Mouse (Mus musculus): ENCODE measurements around the gene Slc25a39.
"Not testable (repeated sequence)": the region's sequence is repeated elsewhere in the genome, so short reads cannot be mapped to it uniquely, and the experiment has no call there.

Gene Slc25a39

DNA sequence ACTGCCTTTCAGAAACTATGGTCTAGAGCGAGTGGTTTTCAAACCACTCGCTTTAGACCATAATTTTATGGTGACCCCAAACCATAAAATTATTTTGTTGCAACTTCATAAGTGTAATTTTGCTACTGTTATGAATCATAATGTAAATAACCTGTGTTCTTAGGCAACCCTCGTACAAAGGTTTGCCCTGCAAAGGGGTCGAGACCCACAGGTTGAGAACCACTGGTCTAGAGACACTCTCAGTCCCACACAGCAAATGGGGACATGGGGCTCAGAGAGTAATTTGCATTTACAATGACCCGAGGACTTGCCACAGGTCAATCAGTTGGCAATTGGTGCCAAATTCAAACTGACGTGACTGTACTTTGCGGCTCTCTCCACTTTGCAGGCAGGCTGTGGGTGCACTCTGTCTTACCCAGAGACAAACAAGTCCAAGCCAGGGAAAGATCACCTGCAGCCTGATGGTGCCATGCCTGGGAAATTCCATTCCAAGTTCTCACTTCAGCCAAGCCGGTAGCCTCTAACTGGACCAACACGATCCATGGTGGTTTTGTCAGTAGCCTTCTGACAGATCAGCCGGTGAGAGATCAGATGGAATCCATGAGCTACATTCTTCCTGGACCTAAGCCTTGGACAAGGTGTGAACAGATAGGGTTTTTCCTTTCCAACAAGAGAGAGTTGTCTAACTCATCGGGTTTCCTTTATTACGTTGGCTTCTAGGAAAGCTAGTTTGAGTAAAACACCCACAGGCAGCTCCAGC is 35.6 kb downstream of the Slc25a39 start:
- DNase-seq (ENCODE audit: low spot score), result no peak

DNA sequence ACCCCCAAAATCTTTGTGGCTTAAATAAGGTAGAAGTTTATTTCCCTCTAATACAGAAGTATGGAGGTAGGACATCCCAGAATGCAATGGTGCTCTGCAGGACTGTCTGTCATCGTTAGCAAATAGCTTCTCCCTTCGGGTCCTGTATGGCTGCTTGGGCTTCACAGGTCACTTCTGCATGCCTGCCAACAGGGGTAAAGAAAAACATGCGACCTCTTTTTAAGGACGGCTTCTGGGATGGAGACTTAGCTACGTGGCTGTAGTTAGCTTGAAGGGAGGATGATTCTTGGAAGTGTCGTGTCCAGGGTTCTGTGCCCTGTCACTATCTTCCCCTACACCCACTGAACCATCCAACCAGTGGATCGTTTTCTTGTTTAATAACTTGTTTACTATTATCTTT is 37.5 kb downstream of the Slc25a39 start:
- DNase-seq (ENCODE audit: low spot score), result no peak

DNA sequence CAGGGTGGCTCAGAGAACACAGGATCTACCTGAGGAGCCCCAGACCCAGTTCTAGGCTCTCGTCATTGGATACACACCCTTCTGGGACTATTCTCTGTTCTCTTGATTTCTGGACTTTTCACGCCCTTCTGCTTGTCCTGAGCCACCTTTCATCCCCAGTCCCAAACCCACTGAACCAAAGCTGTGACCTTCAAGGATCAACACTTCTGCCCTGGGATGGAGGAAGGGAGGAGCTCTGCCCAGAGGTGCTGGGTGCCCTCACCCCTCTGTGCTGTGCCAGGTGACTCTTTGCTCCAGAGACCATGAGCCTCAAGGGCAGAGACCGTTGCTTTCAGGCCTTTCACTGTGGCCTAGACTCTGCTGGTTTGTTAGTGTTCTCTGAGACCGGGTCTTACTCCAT is 38.5 kb downstream of the Slc25a39 start:
- no peak for DNase-seq (ENCODE audit: low spot score)

DNA sequence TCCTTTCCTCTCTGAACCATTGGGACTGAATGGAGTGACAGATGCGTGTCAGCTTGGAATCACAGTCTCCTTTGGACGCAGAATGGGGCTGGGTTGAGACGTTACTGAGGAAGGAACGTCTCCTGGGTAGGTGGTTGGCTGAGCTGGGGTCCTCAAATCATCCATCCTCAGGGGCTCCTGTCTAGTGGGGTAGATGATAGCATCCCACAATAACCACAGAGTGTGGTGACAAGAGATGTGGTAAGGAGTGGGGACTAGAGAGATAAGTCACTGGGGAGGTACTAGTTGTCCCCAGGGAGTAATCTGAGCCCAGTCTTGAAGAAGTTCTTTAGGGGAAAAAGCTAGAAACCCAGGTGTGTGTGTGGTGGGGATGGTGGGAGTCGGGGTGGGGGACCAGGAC is 39.4 kb downstream of the Slc25a39 start:
- DNase-seq (ENCODE audit: low spot score), result no peak

DNA sequence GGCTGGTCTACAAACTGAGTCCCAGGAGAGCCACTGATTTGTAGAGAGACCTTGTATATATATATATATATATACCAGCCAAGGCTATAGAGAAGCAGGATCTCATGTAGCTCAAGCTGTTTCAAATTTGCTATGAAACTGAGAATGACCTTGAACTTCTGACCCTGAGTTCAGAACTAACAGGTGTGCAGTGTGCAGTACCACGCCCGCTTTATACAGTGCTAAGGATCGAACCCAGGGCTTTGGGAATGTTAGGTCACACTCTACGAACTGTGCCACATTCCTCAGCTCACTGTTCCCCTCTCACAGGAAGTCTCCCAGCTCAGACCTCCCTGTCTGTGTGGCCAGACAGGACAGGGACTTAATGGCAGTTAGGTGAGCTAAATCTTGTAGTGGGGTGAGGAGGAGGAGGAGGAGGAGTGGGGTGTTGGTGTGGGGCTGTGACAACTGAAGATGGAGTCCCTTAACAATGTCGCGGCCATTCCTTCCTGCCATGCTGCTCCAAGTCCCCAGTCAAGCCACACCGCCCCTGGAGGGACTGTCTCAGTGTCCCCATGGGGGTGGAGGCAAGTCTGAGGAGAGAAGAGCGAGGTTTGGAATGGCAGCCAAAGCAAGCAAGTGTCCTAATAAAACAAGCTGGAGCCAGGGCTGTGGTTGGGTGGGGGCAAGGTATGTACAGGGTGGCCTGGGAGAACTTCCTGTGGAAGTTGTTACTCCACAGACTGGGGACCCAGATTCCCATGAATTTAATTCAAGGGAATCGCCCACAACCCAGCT is 40.1 kb downstream of the Slc25a39 start:
- DNase-seq (ENCODE audit: low spot score), result no peak

DNA sequence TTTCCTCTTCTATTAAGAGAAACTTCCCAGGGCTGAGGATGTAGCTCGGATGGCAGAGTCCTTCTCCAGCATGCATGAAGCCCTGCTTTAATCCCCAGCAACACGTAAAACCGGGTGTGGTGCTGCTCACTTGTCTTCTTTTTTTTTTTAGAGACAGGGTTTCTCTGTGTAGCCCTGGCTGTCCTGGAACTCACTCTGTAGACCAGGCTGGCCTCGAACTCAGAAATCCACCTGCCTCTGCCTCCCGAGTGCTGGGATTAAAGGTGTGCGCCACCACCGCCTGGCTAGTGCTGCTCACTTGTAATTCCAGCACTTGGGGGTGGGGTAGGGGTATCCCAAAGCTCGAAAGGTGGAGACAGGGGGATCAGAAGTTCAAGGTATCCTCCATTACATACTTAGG is 41.6 kb downstream of the Slc25a39 start, which contains the start of gene Slc4a1:
Gene Slc4a1 (minus strand): TSS at position 101 of the 400 bp plus-strand sequence.
- DNase-seq (ENCODE audit: low spot score), result not testable (repeated sequence)

DNA sequence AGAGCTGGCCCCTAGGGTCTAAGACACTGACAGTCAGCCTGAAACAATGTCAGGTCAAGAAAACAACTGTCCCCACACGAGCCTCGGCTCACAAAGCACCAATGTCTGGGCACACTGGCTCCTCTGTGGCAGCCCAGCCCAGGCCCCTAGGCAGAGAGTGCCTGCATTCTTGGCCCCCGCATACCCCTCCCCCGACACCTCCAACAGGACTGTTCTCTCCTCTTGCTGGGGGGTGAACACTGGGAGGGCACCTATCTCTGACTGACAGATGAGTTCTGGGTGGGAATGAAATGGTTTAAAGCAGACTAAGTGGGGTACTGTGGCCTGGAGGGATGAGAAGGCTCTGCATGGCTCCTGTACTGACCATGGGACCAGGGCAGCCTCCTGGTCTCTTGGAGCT is 42.0 kb downstream of the Slc25a39 start:
- DNase-seq (ENCODE audit: low spot score), result no peak

DNA sequence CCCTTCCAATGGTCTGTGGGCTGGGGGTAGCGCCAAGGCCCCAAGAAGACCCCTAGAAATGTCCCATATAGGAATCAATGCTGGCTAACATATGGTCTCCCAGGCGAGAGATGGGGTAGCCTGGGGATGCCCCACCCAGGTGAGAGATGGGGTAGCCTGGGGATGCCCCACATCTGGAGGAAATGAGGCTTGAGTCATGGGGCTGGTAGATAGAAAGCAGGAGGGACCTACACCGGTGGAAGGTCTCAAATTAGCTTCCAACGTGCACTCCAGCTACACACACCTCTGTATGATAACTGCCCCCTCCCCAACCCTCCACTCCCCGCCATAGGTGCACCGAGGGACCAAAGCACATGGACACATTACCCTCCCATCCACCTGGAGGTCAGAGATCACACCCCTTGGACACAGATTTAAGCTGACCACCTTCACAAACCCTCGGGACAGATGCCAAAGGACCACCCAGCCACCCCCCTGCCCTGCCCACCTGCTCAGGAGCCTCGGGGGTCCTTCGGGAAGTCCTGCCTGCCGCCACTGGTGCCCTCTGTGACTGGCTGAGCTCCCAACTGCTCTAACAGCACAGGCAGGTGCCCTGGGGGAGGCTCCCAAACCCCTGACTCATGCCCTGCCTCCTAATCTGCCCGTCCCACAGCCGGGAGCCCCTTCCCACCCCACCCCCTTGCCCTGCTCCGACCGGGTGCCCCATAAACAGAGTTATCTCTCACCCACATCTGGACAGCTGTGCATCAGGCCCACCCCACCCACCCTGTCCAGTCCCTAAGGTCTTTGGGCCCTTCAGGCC is 43.0 kb downstream of the Slc25a39 start:
- DNase-seq (ENCODE audit: low spot score), result no peak

DNA sequence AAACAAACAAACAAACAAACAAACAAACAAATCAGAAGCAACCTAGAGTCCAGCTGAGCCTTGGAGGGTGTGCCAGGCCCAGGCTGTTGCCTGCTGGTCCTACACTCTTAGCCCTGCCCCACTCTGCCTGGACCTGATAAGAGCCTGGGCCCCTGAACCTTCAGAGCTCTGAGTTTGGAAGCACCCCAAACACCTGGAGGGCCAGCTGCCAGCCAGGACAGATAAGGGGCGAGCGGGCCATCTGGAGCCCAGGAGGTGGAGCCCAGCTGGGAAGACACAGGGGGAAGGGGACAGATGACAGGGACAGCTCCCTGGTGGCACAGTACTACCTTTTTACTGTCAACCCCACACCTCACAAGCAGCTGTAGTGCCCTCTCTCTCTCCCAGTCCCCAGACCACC is 44.1 kb downstream of the Slc25a39 start:
- DNase-seq (ENCODE audit: low spot score), result no peak

DNA sequence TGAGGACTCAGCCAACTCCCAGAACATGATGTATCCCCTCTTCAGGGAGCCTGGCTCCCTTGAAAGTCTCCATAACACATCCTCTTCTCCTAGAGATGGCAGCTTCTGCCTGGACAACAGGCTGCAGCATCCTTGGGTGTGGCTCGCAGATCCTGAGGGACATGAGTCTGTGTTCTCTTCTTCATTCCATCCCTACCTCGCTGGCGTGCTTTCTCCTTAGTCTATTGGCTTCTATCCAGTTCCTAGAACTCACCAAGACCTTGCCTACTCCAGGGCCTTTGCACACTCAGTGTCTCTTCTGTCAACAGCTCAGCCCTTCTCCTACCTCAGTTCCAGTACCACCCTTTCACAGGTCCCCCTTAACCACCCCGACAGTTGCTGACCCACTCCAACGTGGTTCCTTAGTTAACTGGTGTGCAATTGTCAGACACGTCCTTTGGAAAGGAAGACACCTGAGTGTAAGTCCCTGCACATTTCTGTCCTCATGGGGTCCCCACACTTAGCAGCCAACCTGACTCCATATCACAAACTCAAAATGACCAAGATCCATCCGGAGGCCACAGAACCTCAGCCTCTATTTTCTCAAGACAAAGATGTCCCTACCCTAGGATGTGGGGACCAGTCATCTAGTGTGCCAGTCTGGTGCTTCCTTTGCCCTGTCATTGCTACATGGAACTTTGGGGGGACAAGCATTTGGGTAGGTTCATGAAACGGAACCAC is 45.8 kb downstream of the Slc25a39 start:
- no peak for DNase-seq (ENCODE audit: low spot score)

DNA sequence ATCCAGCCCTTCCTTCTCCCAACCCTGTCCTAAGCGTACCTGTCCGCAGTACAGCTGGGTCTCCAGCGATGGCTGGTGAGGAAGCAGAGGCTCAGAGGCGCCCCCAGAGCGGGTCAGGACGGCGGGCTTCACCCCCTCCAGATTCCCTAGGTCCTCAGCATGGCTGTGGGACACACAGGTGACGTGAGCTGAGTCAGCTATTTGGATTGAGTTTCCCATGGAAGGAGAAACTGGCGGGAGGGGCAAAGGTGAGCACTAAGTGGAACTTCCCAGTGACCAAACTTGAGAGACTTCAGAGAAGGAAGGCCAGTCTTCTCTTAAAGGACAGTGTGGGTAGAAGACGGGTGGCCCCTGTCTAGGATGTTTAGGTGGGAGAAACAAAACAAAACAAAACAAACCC is 49.4 kb downstream of the Slc25a39 start:
- DNase-seq (ENCODE audit: low spot score), result no peak

DNA sequence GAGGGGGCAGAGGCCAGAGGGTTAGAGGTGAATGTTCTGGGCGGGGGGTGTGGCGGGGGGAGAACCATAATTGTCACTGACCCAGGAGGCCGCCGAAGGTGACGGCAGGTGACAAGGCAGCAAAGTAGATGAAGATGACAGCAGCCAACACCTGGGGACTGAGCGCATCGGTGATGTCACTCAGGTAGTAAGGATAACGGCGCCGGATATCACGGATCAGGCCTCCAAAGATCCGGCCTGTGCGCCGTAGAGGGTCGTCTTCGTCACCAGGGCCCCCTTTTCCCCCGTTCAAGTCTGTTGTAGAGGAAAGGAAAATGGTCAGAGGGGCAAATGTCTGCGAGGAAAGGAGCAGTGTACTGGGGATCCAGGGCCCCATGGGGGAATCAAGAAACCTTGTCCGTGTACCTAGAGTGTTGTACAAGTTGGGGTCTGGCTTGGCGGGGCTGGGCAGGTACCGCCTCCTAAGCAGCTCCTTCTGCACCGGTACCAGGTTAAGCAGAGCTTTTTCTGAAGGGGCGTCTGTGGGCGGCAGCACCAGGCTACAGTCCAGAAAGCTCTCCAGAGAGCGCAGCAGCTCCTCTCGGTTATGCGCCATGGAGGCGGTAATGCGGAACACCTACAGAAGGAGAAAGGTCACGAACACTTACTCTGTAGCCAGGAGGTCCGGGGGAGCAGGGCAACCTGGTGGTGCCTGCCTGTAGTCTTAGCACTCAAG is 51.0 kb downstream of the Slc25a39 start:
- no peak for DNase-seq (ENCODE audit: low spot score)

DNA sequence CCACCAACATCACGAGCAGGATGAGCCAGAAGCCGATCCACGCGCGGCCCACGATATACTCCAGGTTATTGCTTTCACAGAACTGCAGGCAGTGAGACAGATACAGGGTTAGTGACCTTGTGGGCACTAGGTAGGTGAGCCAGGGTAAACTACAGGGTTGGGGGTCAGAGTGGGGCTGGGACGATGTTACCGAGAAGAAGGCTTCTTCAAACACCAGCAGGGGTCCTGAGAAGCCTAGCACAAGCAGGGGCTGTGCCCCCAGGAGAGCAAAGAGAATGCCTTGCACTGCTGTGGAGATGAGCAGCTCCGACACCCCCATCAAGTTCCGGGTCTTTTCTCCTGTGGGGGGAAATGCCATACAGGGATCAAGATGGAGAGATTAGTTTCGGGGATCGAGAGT is 51.6 kb downstream of the Slc25a39 start:
- DNase-seq (ENCODE audit: low spot score), result no peak

DNA sequence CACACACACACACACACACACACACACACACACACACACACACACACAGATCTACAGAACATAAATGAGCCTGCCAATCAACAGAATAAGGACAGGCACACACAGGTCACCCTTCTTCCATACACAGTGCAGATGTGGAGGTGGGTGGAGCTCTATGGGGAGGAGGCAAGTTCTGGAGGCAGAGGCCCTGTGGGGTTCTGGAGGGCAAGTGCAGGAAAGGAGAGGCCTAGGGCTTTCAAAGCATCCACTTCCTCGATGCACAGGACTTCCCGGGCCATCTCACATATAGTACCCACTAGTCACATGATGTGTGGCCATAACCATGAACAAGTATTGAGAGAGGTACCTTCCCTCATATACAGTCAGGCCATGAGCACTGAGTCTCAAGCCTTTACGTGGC is 52.2 kb downstream of the Slc25a39 start:
- DNase-seq (ENCODE audit: low spot score), result no peak

DNA sequence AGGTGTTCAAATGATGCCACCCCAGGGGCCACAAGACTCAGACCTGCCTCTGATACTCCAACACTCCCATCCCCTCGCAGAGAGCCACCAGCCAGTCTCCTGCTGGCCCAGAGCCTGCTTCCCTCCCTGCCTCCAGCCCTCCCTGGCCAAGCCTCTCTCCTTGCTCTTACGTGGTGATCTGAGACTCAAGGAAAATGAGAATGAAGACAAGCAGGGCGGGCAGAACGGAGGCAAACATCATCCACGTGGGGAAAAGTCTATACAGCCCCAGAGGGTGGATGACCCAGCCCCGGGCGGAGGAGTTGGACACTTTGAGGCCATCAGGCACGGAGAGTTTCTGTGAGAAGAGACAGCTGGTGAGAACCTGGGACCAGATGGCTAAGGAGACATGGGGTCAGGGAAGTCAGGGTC is 54.7 kb downstream of the Slc25a39 start:
- no peak for DNase-seq (ENCODE audit: low spot score)
